Mouse (Mus musculus): ENCODE results near the gene Pacs2. TPM values are rescaled to one million over a fixed set of nuclear protein-coding genes. Genes with fewer than 3 reads are reported as not detected.

The Pacs2 gene
- polyA plus RNA-seq, 1 experiment from 2014 or later = 9.8 TPM

DNA sequence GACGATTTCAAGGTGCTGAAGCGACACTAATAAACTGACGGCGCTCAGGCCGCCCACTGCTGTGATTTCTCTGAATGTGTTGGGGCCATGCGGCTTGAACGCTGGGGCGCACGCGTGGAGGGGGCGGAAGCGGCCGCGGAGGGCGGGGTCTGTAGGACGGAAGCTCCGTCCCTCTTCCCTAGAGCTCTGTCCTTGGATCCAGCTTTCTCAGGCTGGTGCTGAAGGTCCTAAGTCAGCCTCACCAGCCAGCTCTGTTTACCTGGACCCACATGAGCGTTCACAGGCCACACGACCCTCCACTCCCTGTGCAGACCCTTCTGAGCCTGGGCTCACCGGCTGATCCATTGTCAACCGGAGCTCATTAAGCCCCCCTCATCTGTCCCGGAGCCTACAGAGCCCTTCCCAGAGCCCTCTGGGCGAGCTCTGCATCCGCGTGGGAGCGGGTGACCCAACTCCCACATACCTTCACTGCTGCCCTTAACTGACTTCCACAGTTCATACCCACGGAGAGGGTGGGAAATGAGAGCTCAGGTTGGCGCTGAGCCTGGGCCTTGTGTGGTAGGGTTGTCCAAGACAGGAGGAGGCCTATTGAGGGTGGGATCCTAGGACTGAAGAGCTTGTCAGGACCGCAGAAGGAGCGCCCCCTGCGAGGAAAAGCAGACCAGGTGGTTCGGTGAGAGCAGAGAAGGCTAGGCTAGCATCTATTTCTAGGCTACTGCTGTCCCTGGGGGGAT lies 60.2 kb downstream of the Pacs2 start, which contains the start of gene Tex22:
Tex22 (plus strand) TSS at position 174 of the 734 bp plus-strand sequence.
- ATAC-seq (replicated peaks; ENCODE audit: insufficient number of reproducible peaks, low FRiP score, low TSS enrichment, low read depth) = peak; percentile 94
- Histone ChIP-seq H3K9me3 (replicated peaks; ENCODE audit: control insufficient read depth, low read length) (no peaks in the 10 kb centered on the region), H3K27ac (replicated peaks; ENCODE audit: low read depth, low read length) (peak within 1 kb of the TSS; percentile 54), H3K36me3 (replicated peaks; ENCODE audit: control insufficient read depth, insufficient read depth, low read depth, low read length) (no peaks in the 10 kb centered on the region), H3K4me2 (ENCODE audit: low read depth, low read length) (peak within 1 kb of the TSS; percentile 80), H3K27me3 (ENCODE audit: control insufficient read depth, insufficient read depth, low read length) (no peaks in the 10 kb centered on the region), H3K9ac (replicated peaks; ENCODE audit: low read length) (peak within 1 kb of the TSS; percentile 70), H3K4me1 (ENCODE audit: control insufficient read depth, insufficient read depth, low read length) (no peaks in the 10 kb centered on the region), H3K4me3 (ENCODE audit: low read depth, low read length) (peak within 1 kb of the TSS; percentile 38)
- peak; percentile 89 for DNase-seq (ENCODE audit: low spot score)
- whole genome bisulfite sequencing = 3% methylated on average over 32 of the region's 32 CpGs

DNA sequence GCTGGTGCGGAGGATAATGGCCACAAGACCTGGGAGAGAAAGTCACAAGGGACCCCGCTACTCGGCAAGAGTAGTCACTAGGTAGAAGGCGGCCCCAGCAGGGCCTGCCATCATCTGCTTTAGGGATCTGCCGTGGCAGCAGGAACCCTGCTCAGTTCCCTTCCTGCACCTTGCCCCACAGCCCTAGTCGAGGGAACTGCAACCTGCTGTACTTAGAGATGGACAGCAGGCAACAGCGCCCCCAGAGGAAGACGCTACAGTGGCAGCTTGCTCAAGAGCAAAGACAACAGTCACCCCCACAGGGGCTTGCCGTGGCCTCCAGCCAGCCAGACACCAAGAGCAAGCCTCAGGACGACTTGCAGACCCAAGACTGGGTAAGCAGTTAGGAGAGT lies 60.8 kb downstream of the Pacs2 start:
- DNase-seq (ENCODE audit: low spot score) (peak; percentile 91), ATAC-seq (replicated peaks; ENCODE audit: insufficient number of reproducible peaks, low FRiP score, low TSS enrichment, low read depth) (peak; percentile 49)
- H3K27ac ChIP-seq (replicated peaks; ENCODE audit: low read depth, low read length) = peak overlapping the region; percentile 54
- peak overlapping the region; percentile 70 for H3K9ac ChIP-seq (replicated peaks; ENCODE audit: low read length)
- H3K4me2 ChIP-seq (ENCODE audit: low read depth, low read length) = peak overlapping the region; percentile 80
- 4% methylated on average over 10 of the region's 10 CpGs for WGBS
- no peaks in the 10 kb centered on the region for H3K4me1 ChIP-seq (ENCODE audit: control insufficient read depth, insufficient read depth, low read length)
- no peaks in the 10 kb centered on the region for H3K9me3 ChIP-seq (replicated peaks; ENCODE audit: control insufficient read depth, low read length)
- no peaks in the 10 kb centered on the region for H3K36me3 ChIP-seq (replicated peaks; ENCODE audit: control insufficient read depth, insufficient read depth, low read depth, low read length)
- peak overlapping the region; percentile 38 for H3K4me3 ChIP-seq (ENCODE audit: low read depth, low read length)
- no peaks in the 10 kb centered on the region for H3K27me3 ChIP-seq (ENCODE audit: control insufficient read depth, insufficient read depth, low read length)

DNA sequence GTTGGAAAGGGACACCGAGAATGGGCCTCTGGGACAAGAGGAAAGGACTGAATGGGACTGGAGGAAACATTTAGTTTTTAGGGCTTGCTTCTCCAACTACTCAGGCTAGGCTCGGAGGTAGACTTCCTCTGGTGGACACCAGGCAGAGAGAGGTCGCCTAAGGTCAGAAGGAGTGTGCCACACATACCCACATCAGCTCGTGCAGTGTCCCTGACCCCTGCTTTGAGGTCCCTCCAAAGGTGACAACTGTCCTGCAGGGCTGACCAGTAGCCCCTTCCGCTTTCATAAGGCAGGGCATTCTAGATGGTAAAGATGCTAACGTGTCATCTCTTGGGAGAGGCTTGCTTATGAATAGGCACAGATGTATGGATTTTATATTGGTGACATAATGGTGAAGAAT lies 61.2 kb downstream of the Pacs2 start:
- Histone ChIP-seq H3K4me3 (ENCODE audit: low read depth, low read length) (no peak overlapping the region), H3K27me3 (ENCODE audit: control insufficient read depth, insufficient read depth, low read length) (no peaks in the 10 kb centered on the region), H3K9me3 (replicated peaks; ENCODE audit: control insufficient read depth, low read length) (no peaks in the 10 kb centered on the region), H3K36me3 (replicated peaks; ENCODE audit: control insufficient read depth, insufficient read depth, low read depth, low read length) (no peaks in the 10 kb centered on the region), H3K27ac (replicated peaks; ENCODE audit: low read depth, low read length) (no peak overlapping the region), H3K4me2 (ENCODE audit: low read depth, low read length) (peak overlapping the region; percentile 80; the same call in 1 of the 2 replicates), H3K4me1 (ENCODE audit: control insufficient read depth, insufficient read depth, low read length) (no peaks in the 10 kb centered on the region), H3K9ac (replicated peaks; ENCODE audit: low read length) (no peak overlapping the region)
- 57% methylated on average over 6 of the region's 6 CpGs for WGBS
- ATAC-seq (replicated peaks; ENCODE audit: insufficient number of reproducible peaks, low FRiP score, low TSS enrichment, low read depth) (no peak), DNase-seq (ENCODE audit: low spot score) (no peak)

DNA sequence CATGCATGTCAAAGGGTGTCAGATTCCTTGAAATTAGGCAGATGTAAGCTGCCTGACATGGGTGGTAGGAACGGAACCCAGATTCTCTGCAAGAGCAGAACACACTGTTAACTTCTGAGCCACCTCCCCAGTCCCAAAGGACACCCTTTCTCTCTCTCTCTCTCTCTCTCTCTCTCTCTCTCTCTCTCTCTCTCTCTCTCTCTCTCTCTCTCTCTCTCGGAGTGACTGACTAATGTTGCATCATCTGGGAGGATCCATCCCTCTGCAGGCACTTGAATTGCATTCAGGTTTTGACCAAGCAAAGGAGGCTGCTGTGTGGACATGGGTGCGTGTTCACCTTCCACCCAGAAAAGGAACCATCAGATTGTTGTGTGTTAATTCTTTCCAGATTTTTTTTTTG lies 73.0 kb downstream of the Pacs2 start:
- 76% methylated on average over 3 of the region's 3 CpGs for WGBS
- ATAC-seq (replicated peaks; ENCODE audit: insufficient number of reproducible peaks, low FRiP score, low TSS enrichment, low read depth) (no peak), DNase-seq (ENCODE audit: low spot score) (no peak)
- Histone ChIP-seq H3K9me3 (replicated peaks; ENCODE audit: control insufficient read depth, low read length) (no peaks in the 10 kb centered on the region), H3K27ac (replicated peaks; ENCODE audit: low read depth, low read length) (no peak overlapping the region), H3K27me3 (ENCODE audit: control insufficient read depth, insufficient read depth, low read length) (no peaks in the 10 kb centered on the region), H3K4me3 (ENCODE audit: low read depth, low read length) (no peak overlapping the region), H3K4me2 (ENCODE audit: low read depth, low read length) (no peak overlapping the region), H3K9ac (replicated peaks; ENCODE audit: low read length) (no peak overlapping the region), H3K4me1 (ENCODE audit: control insufficient read depth, insufficient read depth, low read length) (no peaks in the 10 kb centered on the region), H3K36me3 (replicated peaks; ENCODE audit: control insufficient read depth, insufficient read depth, low read depth, low read length) (no peaks in the 10 kb centered on the region)

DNA sequence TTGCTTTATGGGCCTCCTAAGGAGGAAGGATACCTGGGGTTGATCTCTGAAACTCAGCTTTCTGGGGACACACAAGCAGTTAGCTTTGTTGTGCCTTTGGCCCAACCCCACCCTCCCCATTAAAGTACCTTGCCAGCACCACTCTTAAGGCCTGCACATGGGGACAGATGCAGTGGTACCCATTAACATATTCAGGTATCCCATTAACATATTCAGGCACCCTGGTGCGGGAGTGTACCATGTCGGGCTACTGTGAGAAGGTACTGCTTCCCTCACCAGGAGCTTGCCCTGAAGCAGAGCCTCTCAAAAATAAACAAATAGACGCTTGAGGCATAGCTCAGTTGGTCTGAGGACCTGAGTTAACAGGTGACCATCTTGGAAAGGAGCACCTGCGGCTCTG lies 73.7 kb downstream of the Pacs2 start:
- no peak for ATAC-seq (replicated peaks; ENCODE audit: insufficient number of reproducible peaks, low FRiP score, low TSS enrichment, low read depth)
- Histone ChIP-seq H3K9ac (replicated peaks; ENCODE audit: low read length) (no peak overlapping the region), H3K27me3 (ENCODE audit: control insufficient read depth, insufficient read depth, low read length) (no peaks in the 10 kb centered on the region), H3K4me3 (ENCODE audit: low read depth, low read length) (no peak overlapping the region), H3K27ac (replicated peaks; ENCODE audit: low read depth, low read length) (no peak overlapping the region), H3K9me3 (replicated peaks; ENCODE audit: control insufficient read depth, low read length) (no peaks in the 10 kb centered on the region), H3K4me2 (ENCODE audit: low read depth, low read length) (no peak overlapping the region), H3K4me1 (ENCODE audit: control insufficient read depth, insufficient read depth, low read length) (no peaks in the 10 kb centered on the region), H3K36me3 (replicated peaks; ENCODE audit: control insufficient read depth, insufficient read depth, low read depth, low read length) (no peaks in the 10 kb centered on the region)
- DNase-seq (ENCODE audit: low spot score) = no peak
- WGBS = 33% methylated on average over 4 of the region's 4 CpGs

DNA sequence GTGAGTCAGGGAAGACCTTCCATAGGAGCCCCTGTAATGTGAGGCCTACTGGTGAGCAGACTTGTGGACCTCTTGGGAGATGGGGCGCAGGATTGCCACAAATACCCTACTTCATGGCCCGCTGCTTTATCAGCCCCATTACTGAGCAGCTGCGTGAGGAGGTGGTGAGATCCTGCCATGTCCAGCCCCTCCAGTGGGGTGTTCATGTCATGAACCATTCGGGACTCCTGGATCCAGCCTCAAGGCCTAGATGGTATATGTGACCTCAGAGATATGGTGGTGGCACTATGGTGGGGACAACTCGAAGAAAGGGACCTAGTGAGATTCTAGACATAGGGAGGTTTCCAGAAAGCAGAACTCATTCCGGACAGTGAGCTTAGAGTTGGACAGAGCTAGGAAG lies 74.8 kb downstream of the Pacs2 start:
- DNase-seq (ENCODE audit: low spot score) = no peak
- no peak overlapping the region for H3K27ac ChIP-seq (replicated peaks; ENCODE audit: low read depth, low read length)
- ATAC-seq (replicated peaks; ENCODE audit: insufficient number of reproducible peaks, low FRiP score, low TSS enrichment, low read depth) = no peak
- no peaks in the 10 kb centered on the region for H3K9me3 ChIP-seq (replicated peaks; ENCODE audit: control insufficient read depth, low read length)
- H3K4me3 ChIP-seq (ENCODE audit: low read depth, low read length) = no peak overlapping the region
- H3K27me3 ChIP-seq (ENCODE audit: control insufficient read depth, insufficient read depth, low read length) = no peaks in the 10 kb centered on the region
- 92% methylated on average over 6 of the region's 6 CpGs for WGBS
- H3K36me3 ChIP-seq (replicated peaks; ENCODE audit: control insufficient read depth, insufficient read depth, low read depth, low read length) = no peaks in the 10 kb centered on the region
- H3K9ac ChIP-seq (replicated peaks; ENCODE audit: low read length) = no peak overlapping the region
- no peak overlapping the region for H3K4me2 ChIP-seq (ENCODE audit: low read depth, low read length)
- no peaks in the 10 kb centered on the region for H3K4me1 ChIP-seq (ENCODE audit: control insufficient read depth, insufficient read depth, low read length)

DNA sequence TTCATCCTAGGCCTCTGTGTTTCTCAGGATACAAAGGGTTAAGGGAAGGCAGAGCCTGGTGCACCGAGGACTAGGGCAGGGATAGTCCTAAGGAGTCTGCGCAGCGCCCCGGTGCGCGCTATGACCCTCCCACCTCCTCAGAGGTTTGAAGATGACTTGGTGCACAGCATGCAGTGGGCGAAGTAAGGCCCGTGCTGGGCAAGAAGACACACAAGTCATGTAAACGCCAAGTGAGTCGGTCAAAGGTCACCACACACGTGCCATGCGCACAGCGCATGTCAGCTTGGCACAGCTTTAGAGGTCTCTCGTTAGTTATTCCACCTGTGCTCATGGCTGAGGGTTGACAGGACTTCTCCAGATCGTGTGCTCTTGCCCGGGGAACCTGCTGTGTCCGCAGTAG lies 75.7 kb downstream of the Pacs2 start:
- Histone ChIP-seq H3K27ac (replicated peaks; ENCODE audit: low read depth, low read length) (no peak overlapping the region), H3K4me3 (ENCODE audit: low read depth, low read length) (no peak overlapping the region)

DNA sequence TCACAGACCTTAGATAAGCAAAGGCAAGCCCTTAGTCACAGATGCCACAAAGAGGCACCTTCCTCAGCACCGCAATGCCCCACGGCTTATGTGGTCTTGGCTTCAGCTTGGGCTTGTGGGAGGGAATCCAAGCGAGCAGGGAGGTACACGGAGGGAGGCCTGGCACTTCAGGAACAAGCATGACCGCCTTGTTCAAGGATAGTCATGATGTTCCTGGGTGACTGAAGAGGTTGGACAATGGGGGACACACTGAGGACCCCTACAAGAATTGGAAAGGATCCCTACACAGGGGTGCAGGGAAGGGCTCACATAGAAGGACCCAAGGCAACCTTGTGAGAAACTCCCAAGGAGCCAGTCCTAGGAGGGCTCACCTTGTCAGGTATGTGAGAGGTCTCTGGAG lies 82.7 kb downstream of the Pacs2 start:
- Histone ChIP-seq H3K4me1 (ENCODE audit: control insufficient read depth, insufficient read depth, low read length) (peaks cover 3% of the 10 kb centered on the region), H3K4me3 (ENCODE audit: low read depth, low read length) (no peak overlapping the region), H3K9ac (replicated peaks; ENCODE audit: low read length) (no peak overlapping the region), H3K4me2 (ENCODE audit: low read depth, low read length) (peak overlapping the region; percentile 79), H3K9me3 (replicated peaks; ENCODE audit: control insufficient read depth, low read length) (no peaks in the 10 kb centered on the region), H3K27me3 (ENCODE audit: control insufficient read depth, insufficient read depth, low read length) (no peaks in the 10 kb centered on the region), H3K36me3 (replicated peaks; ENCODE audit: control insufficient read depth, insufficient read depth, low read depth, low read length) (no peaks in the 10 kb centered on the region), H3K27ac (replicated peaks; ENCODE audit: low read depth, low read length) (no peak overlapping the region)
- ATAC-seq (replicated peaks; ENCODE audit: insufficient number of reproducible peaks, low FRiP score, low TSS enrichment, low read depth) (no peak), DNase-seq (ENCODE audit: low spot score) (no peak)
- WGBS = 89% methylated on average over 5 of the region's 5 CpGs

More for the DNA sequence above, 75.7 kb downstream of the Pacs2 start:
- Histone ChIP-seq H3K4me2 (ENCODE audit: low read depth, low read length) (no peak overlapping the region), H3K9ac (replicated peaks; ENCODE audit: low read length) (no peak overlapping the region), H3K36me3 (replicated peaks; ENCODE audit: control insufficient read depth, insufficient read depth, low read depth, low read length) (no peaks in the 10 kb centered on the region), H3K27me3 (ENCODE audit: control insufficient read depth, insufficient read depth, low read length) (no peaks in the 10 kb centered on the region), H3K9me3 (replicated peaks; ENCODE audit: control insufficient read depth, low read length) (no peaks in the 10 kb centered on the region), H3K4me1 (ENCODE audit: control insufficient read depth, insufficient read depth, low read length) (no peaks in the 10 kb centered on the region)
- DNase-seq (ENCODE audit: low spot score) (no peak), ATAC-seq (replicated peaks; ENCODE audit: insufficient number of reproducible peaks, low FRiP score, low TSS enrichment, low read depth) (no peak)
- WGBS = 85% methylated on average over 17 of the region's 17 CpGs
